Mouse (Mus musculus) ovary, postnatal 36 days (tissue): Measurements from ENCODE around the gene Eef1a1.
"Not testable (repeated sequence)": the region's sequence is repeated elsewhere in the genome, so short reads cannot be mapped to it uniquely, and the experiment has no call there.

Source experiments
- DNase-seq: peaks from one replicate; pipeline ENCODE4 v3.0.0; 2022; ENCODE audit warnings: low spot score, mixed read lengths

The Eef1a1 gene

GRCm38 (mm10) chr9:78506722-78507077, 17.7 kb upstream of the Eef1a1 start:
- no peak for DNase-seq

GRCm38 (mm10) chr9:78506002-78506721, 17.2 kb upstream of the Eef1a1 start:
- no peak for DNase-seq

GRCm38 (mm10) chr9:78505223-78505622, 16.3 kb upstream of the Eef1a1 start:
- DNase-seq: no peak

- DNase-seq: no peak
These were observed 15.7 kb upstream of the Eef1a1 start for GRCm38 (mm10) chr9:78504679-78505078.

- DNase-seq: no peak
These were observed 15.2 kb upstream of the Eef1a1 start for GRCm38 (mm10) chr9:78504133-78504532.

- no peak for DNase-seq
These were observed 14.5 kb upstream of the Eef1a1 start for GRCm38 (mm10) chr9:78503223-78504079.

- no peak for DNase-seq
These were observed 12.3 kb upstream of the Eef1a1 start for GRCm38 (mm10) chr9:78501284-78501683.

GRCm38 (mm10) chr9:78500386-78500785, 11.4 kb upstream of the Eef1a1 start:
- DNase-seq: no peak

- DNase-seq: no peak
These were observed 4.2 kb upstream of the Eef1a1 start for GRCm38 (mm10) chr9:78493171-78493570.

- no peak for DNase-seq
These were observed 3.3 kb upstream of the Eef1a1 start for GRCm38 (mm10) chr9:78492254-78492653.

GRCm38 (mm10) chr9:78491169-78491568, 2.2 kb upstream of the Eef1a1 start:
- no peak for DNase-seq

GRCm38 (mm10) chr9:78488021-78488420, 930 bp downstream of the Eef1a1 start:
- DNase-seq: not testable (repeated sequence)

- DNase-seq: no peak
These were observed 4.3 kb downstream of the Eef1a1 start for GRCm38 (mm10) chr9:78484660-78485059.

GRCm38 (mm10) chr9:78482386-78482785, 6.6 kb downstream of the Eef1a1 start:
- no peak for DNase-seq

- DNase-seq: peak; percentile 94
These were observed 7.3 kb downstream of the Eef1a1 start for GRCm38 (mm10) chr9:78481423-78482331.

GRCm38 (mm10) chr9:78480706-78481358, 8.1 kb downstream of the Eef1a1 start:
- DNase-seq: peak; percentile 73

GRCm38 (mm10) chr9:78480227-78480626, 8.7 kb downstream of the Eef1a1 start:
- DNase-seq: not testable (repeated sequence)

- not testable (repeated sequence) for DNase-seq
These were observed 9.6 kb downstream of the Eef1a1 start for GRCm38 (mm10) chr9:78479308-78479707.

GRCm38 (mm10) chr9:78478009-78478605, 10.8 kb downstream of the Eef1a1 start:
- not testable (repeated sequence) for DNase-seq

- no peak for DNase-seq
These were observed 11.9 kb downstream of the Eef1a1 start for GRCm38 (mm10) chr9:78477021-78477551.

- DNase-seq: no peak
These were observed 12.4 kb downstream of the Eef1a1 start for GRCm38 (mm10) chr9:78476531-78477020.
